Mouse (Mus musculus) B cell, adult 62 days (primary cell): ENCODE measurements around the gene Aak1. TPM values are rescaled to one million over a fixed set of nuclear protein-coding genes. Genes with fewer than 3 reads are reported as not detected.

ENCODE experiments used
- total RNA-seq: library from RNA; stranded (reverse); gene quantifications from 4 replicates; pipeline ENCODE4 v1.2.4, GENCODE M21; 2023

The Aak1 gene
- 72.8 to 93.4 TPM (median 82.7 TPM) in 4 replicates for total RNA-seq

GRCm38 (mm10) chr6:86848915-86849644 lies at the start of gene Aak1:
Gene Aak1 (plus strand): TSS chr6:86849517.

GRCm38 (mm10) chr6:87008887-87009286 lies 159.6 kb downstream of the Aak1 start, which contains the start of gene Nfu1:
Gene Nfu1 (plus strand): TSS chr6:87009236.

GRCm38 (mm10) chr6:87042337-87043130 lies 193.2 kb downstream of the Aak1 start, which contains the start of gene Gfpt1:
Gene Gfpt1 (plus strand): TSS chr6:87042846.

Other genes starting within 250 kb of the Aak1 start
- gene Asprv1, start 221.4 kb upstream of the Aak1 start, total RNA-seq = not detected in 4 replicates
- gene Mxd1, start 180.4 kb upstream of the Aak1 start, total RNA-seq = 18.2 to 26.1 TPM (median 21.1 TPM) in 4 replicates
- gene Snrnp27, start 165.0 kb upstream of the Aak1 start, total RNA-seq = 29.8 to 41.1 TPM (median 40.6 TPM) in 4 replicates
- 26.9 to 30.9 TPM (median 30.6 TPM) in 4 replicates for gene Gmcl1, start 116.1 kb upstream of the Aak1 start, total RNA-seq
- 8.3 to 10.4 TPM (median 9.0 TPM) in 4 replicates for gene Anxa4, start 55.9 kb upstream of the Aak1 start, total RNA-seq
- gene Nfu1, start 159.7 kb downstream of the Aak1 start, total RNA-seq = 56.3 to 67.8 TPM (median 62.3 TPM) in 4 replicates
- gene Gfpt1, start 193.3 kb downstream of the Aak1 start, total RNA-seq = 29.0 to 36.8 TPM (median 32.7 TPM) in 4 replicates